Mouse (Mus musculus) testis, adult 2 months (tissue): ENCODE results near the gene Arl14ep.

Experiments used
- CTCF ChIP-seq: fragments of 200-500 bp; IDR thresholded peaks from 2 replicates; pipeline ENCODE4 v1.5.1; 2012; ENCODE audit warnings: low read depth, mild to moderate bottlenecking, inconsistent platforms, low read length, moderate library complexity; ENCODE audit not compliant: control insufficient read depth, insufficient read depth, insufficient replicate concordance
- POLR2A ChIP-seq: fragments of 200-500 bp; IDR thresholded peaks from 2 replicates; pipeline ENCODE4 v1.6.1; 2012; ENCODE audit warnings: low read depth, mild to moderate bottlenecking, inconsistent platforms, low read length, moderate library complexity; ENCODE audit not compliant: control insufficient read depth

- no peak for TF ChIP-seq POLR2A
- TF ChIP-seq CTCF: no peak
Measured at GRCm38 (mm10) chr2:106972851-106973250, 1.4 kb downstream of the Arl14ep start.
